Mouse (Mus musculus) MEL (cell line): Measurements from ENCODE around the gene Majin. TPM values are rescaled to one million over a fixed set of nuclear protein-coding genes. Genes with fewer than 3 reads are reported as not detected.

Experiments
- DNase-seq: peaks from one replicate; pipeline ENCODE4 v3.0.0; 2011; ENCODE audit warnings: low read depth, low spot score
- H3K27ac ChIP-seq: 2 replicates; pipeline ENCODE4 v1.5.1; 2012; ENCODE audit warnings: low read depth, mild to moderate bottlenecking, control low read depth, low read length, moderate library complexity; ENCODE audit not compliant: control insufficient read depth
- H3K27me3 ChIP-seq, 2 experiments: fragments of 150-350 bp in 1 of 2; sonication (generic) in 1 of 2; 2 replicates each; pipeline ENCODE4 v1.6.1; 2012; ENCODE audit warnings: low read length in 2 of 2, mild to moderate bottlenecking in 2 of 2, improper control_type of control experiment in 1 of 2, moderate library complexity in 1 of 2; ENCODE audit not compliant: insufficient read depth in 2 of 2, control insufficient read depth in 1 of 2
- H3K36me3 ChIP-seq, 2 experiments: 2 replicates each; pipeline ENCODE4 v1.6.1; 2012 to 2014; ENCODE audit warnings: low read length in 2 of 2, improper control_type of control experiment in 1 of 2, inconsistent platforms in 1 of 2, mild to moderate bottlenecking in 1 of 2; ENCODE audit not compliant: insufficient read depth in 2 of 2, control insufficient read depth in 1 of 2
- H3K4me1 ChIP-seq, 2 experiments: fragments of 150-350 bp in 1 of 2; sonication (generic) in 1 of 2; 2 replicates each; pipeline ENCODE4 v1.6.1; 2012; ENCODE audit warnings: low read length in 2 of 2, improper control_type of control experiment in 1 of 2, mild to moderate bottlenecking in 1 of 2; ENCODE audit not compliant: insufficient read depth in 2 of 2, control insufficient read depth in 1 of 2
- H3K4me3 ChIP-seq, 2 experiments: fragments of 150-350 bp in 1 of 2; sonication (generic) in 1 of 2; 2 replicates each; pipeline ENCODE4 v1.5.1; 2012; ENCODE audit warnings: low read depth in 2 of 2, low read length in 2 of 2, mild to moderate bottlenecking in 2 of 2, moderate library complexity in 2 of 2, control low read depth in 1 of 2, improper control_type of control experiment in 1 of 2; ENCODE audit not compliant: control insufficient read depth in 1 of 2, insufficient read depth in 1 of 2
- H3K79me2 ChIP-seq: 2 replicates; pipeline ENCODE4 v1.6.1; 2012; ENCODE audit warnings: mild to moderate bottlenecking, low read length, moderate library complexity; ENCODE audit not compliant: control insufficient read depth, poor library complexity, insufficient read depth
- H3K9ac ChIP-seq: 2 replicates; pipeline ENCODE4 v1.6.1; 2012; ENCODE audit warnings: low read depth, mild to moderate bottlenecking, control low read depth, low read length, moderate library complexity; ENCODE audit not compliant: control insufficient read depth, poor library complexity, severe bottlenecking
- H3K9me3 ChIP-seq: fragments of 150-350 bp; sonication (generic); replicated peaks from 2 replicates; pipeline ENCODE4 v1.6.1; 2012; ENCODE audit warnings: mild to moderate bottlenecking, low read length, improper control_type of control experiment, moderate library complexity; ENCODE audit not compliant: insufficient read depth
- BHLHE40 ChIP-seq: IDR thresholded peaks from 2 replicates; pipeline ENCODE4 v1.6.1; 2012; ENCODE audit warnings: low read depth, mild to moderate bottlenecking, inconsistent platforms, low read length, improper control_type of control experiment, borderline replicate concordance
- CHD1 ChIP-seq: IDR thresholded peaks from 2 replicates; pipeline ENCODE4 v1.6.1; 2012; ENCODE audit warnings: low read depth, mild to moderate bottlenecking, inconsistent platforms, low read length, improper control_type of control experiment
- CHD2 ChIP-seq: IDR thresholded peaks from 2 replicates; pipeline ENCODE4 v1.6.1; 2011; ENCODE audit warnings: low read length, improper control_type of control experiment
- CTCF ChIP-seq, 3 experiments: IDR thresholded peaks in 2 of 3; conservative IDR thresholded peaks in 1 of 3; 2 replicates each; pipeline ENCODE4 v1.5.1; 2011 to 2012; ENCODE audit warnings: low read length in 3 of 3, low read depth in 2 of 3, mild to moderate bottlenecking in 2 of 3, improper control_type of control experiment in 1 of 3, inconsistent platforms in 1 of 3, mixed read lengths in 1 of 3, moderate library complexity in 1 of 3; ENCODE audit not compliant: control insufficient read depth in 1 of 3, insufficient read depth in 1 of 3, poor library complexity in 1 of 3, severe bottlenecking in 1 of 3
- ELF1 ChIP-seq: IDR thresholded peaks from 2 replicates; pipeline ENCODE4 v1.6.1; 2014; ENCODE audit warnings: low read depth, mild to moderate bottlenecking, inconsistent platforms, low read length, improper control_type of control experiment, moderate library complexity
- ETS1 ChIP-seq: IDR thresholded peaks from 2 replicates; pipeline ENCODE4 v1.6.1; 2012; ENCODE audit warnings: low read depth, mild to moderate bottlenecking, inconsistent platforms, low read length, improper control_type of control experiment, moderate library complexity
- GATA1 ChIP-seq: IDR thresholded peaks from 2 replicates; pipeline ENCODE4 v1.6.1; 2011; ENCODE audit warnings: low read depth, low read length, improper control_type of control experiment
- HCFC1 ChIP-seq: IDR thresholded peaks from 2 replicates; pipeline ENCODE4 v1.6.1; 2012; ENCODE audit warnings: low read depth, mild to moderate bottlenecking, inconsistent platforms, low read length, improper control_type of control experiment, moderate library complexity
- KAT2A ChIP-seq: conservative IDR thresholded peaks from 2 replicates; pipeline ENCODE4 v1.6.1; 2012; ENCODE audit warnings: low read depth, low read length, improper control_type of control experiment, inconsistent platforms
- MAX ChIP-seq: IDR thresholded peaks from 2 replicates; pipeline ENCODE4 v1.6.1; 2011; ENCODE audit warnings: low read length, improper control_type of control experiment
- MEF2A ChIP-seq: IDR thresholded peaks from 2 replicates; pipeline ENCODE4 v1.6.1; 2014; ENCODE audit warnings: low read depth, mild to moderate bottlenecking, inconsistent platforms, low read length, improper control_type of control experiment; ENCODE audit not compliant: poor library complexity, insufficient replicate concordance, severe bottlenecking; ENCODE audit errors: extremely low read depth
- MXI1 ChIP-seq: IDR thresholded peaks from 2 replicates; pipeline ENCODE4 v1.6.1; 2011; ENCODE audit warnings: mild to moderate bottlenecking, low read depth, low read length, improper control_type of control experiment
- NRF1 ChIP-seq: IDR thresholded peaks from 2 replicates; pipeline ENCODE4 v1.6.1; 2014; ENCODE audit warnings: low read depth, mild to moderate bottlenecking, inconsistent platforms, low read length, improper control_type of control experiment, moderate library complexity; ENCODE audit not compliant: poor library complexity, insufficient read depth, severe bottlenecking
- POLR2AphosphoS2 ChIP-seq: IDR thresholded peaks from 2 replicates; pipeline ENCODE4 v1.6.1; 2011; ENCODE audit warnings: low read length, improper control_type of control experiment
- POLR2AphosphoS5 ChIP-seq: IDR thresholded peaks from 2 replicates; pipeline ENCODE4 v1.6.1; 2012; ENCODE audit warnings: low read depth, borderline replicate concordance, mild to moderate bottlenecking, inconsistent platforms, low read length, moderate library complexity, mixed read lengths
- RCOR1 ChIP-seq: IDR thresholded peaks from 2 replicates; pipeline ENCODE4 v1.6.1; 2012; ENCODE audit warnings: low read depth, mild to moderate bottlenecking, inconsistent platforms, low read length, improper control_type of control experiment
- SIN3A ChIP-seq: IDR thresholded peaks from 2 replicates; pipeline ENCODE4 v1.6.1; 2012; ENCODE audit warnings: low read length, improper control_type of control experiment, inconsistent platforms
- USF2 ChIP-seq, 2 experiments: IDR thresholded peaks; 2 replicates each; pipeline ENCODE4 v1.6.1; 2011 to 2012; ENCODE audit warnings: improper control_type of control experiment in 2 of 2, low read length in 2 of 2, borderline replicate concordance in 1 of 2, inconsistent platforms in 1 of 2, low read depth in 1 of 2, mild to moderate bottlenecking in 1 of 2; ENCODE audit not compliant: insufficient read depth in 1 of 2
- ZC3H11A ChIP-seq: IDR thresholded peaks from 2 replicates; pipeline ENCODE4 v1.6.1; 2012; ENCODE audit warnings: low read depth, mild to moderate bottlenecking, inconsistent platforms, low read length, improper control_type of control experiment
- ZKSCAN1 ChIP-seq: IDR thresholded peaks from 2 replicates; pipeline ENCODE4 v1.6.1; 2012; ENCODE audit warnings: low read depth, mild to moderate bottlenecking, inconsistent platforms, low read length, improper control_type of control experiment, moderate library complexity
- ZMIZ1 ChIP-seq: IDR thresholded peaks from 2 replicates; pipeline ENCODE4 v1.6.1; 2012; ENCODE audit warnings: low read depth, mild to moderate bottlenecking, inconsistent platforms, low read length, improper control_type of control experiment, moderate library complexity
- ZNF384 ChIP-seq: IDR thresholded peaks from 2 replicates; pipeline ENCODE4 v1.6.1; 2012; ENCODE audit warnings: low read depth, mild to moderate bottlenecking, inconsistent platforms, low read length, improper control_type of control experiment
- polyA plus RNA-seq, 2 experiments: library from polyadenylated mRNA; stranded (reverse) in 1 of 2; unstranded in 1 of 2; fragments of >175 nt in 1 of 2; fragments of >200 nt in 1 of 2; gene quantifications; 2 replicates each; pipeline versions ENCODE4 v1.2.1 to v1.2.4; 2012; ENCODE audit warnings: low replicate concordance in 2 of 2, low read depth in 1 of 2; ENCODE audit not compliant: insufficient read length in 2 of 2, insufficient read depth in 1 of 2, missing spikeins in 1 of 2
- total RNA-seq: library from RNA; depleted of rRNA; stranded (reverse); fragments of 300-350 nt; gene quantifications from 2 replicates; pipeline ENCODE4 v1.2.3, GENCODE M21; 2012

The Majin gene
- total and polyA plus RNA-seq, 3 experiments: not detected

- DNase-seq: peak; percentile 95
- H3K27ac ChIP-seq: peak overlapping the region; percentile 94
- H3K36me3 ChIP-seq: peaks cover 0 to 37% of the 10 kb centered on the region in 2 experiments; a peak in 2 of 4 replicates
- peak overlapping the region; percentile 54 to 85 for H3K4me3 ChIP-seq
- H3K9me3 ChIP-seq: no peaks in the 10 kb centered on the region
- peaks cover 5% of the 10 kb centered on the region; the same call in 1 of the 2 replicates for H3K79me2 ChIP-seq
- peak overlapping the region; percentile 86 for H3K9ac ChIP-seq
- TF ChIP-seq ZC3H11A: no peak
- no peak for TF ChIP-seq MAX
- TF ChIP-seq CHD2: no peak
- TF ChIP-seq CTCF (IDR thresholded peaks at IDR 0.05 in 2 of 3, conservative IDR thresholded peaks at IDR 0.05 in 1 of 3; ENCODE audit: control insufficient read depth in 1 of 3, insufficient read depth in 1 of 3, low read depth in 2 of 3, low read length in 3 of 3, poor library complexity in 1 of 3, severe bottlenecking in 1 of 3): no peak
- no peak for TF ChIP-seq RCOR1
- 0 out of 2 replicates have a peak, but pooled peaks have one; percentile 40 for TF ChIP-seq NRF1
- TF ChIP-seq GATA1: no peak
- TF ChIP-seq ZNF384: peak; percentile 94
- no peak for TF ChIP-seq USF2 (IDR thresholded peaks at IDR 0.05; ENCODE audit: borderline replicate concordance in 1 of 2, insufficient read depth in 1 of 2, low read depth in 1 of 2, low read length in 2 of 2)
- TF ChIP-seq POLR2AphosphoS2: no peak
- no peak for TF ChIP-seq POLR2AphosphoS5
- TF ChIP-seq MEF2A: no peak
- peak; percentile 99 for TF ChIP-seq SIN3A
- TF ChIP-seq ZKSCAN1: no peak
- peak; percentile 87 for TF ChIP-seq HCFC1
- TF ChIP-seq ZMIZ1: no peak
- peak; percentile 58; the same call in 1 of the 2 replicates for TF ChIP-seq ELF1
- no peak for TF ChIP-seq CHD1
- TF ChIP-seq BHLHE40: no peak
- TF ChIP-seq ETS1: peak; percentile 54; the same call in 1 of the 2 replicates
- TF ChIP-seq KAT2A: peak; percentile 79
- peak; percentile 78 for TF ChIP-seq MXI1
- TF ChIP-seq, all 39 proteins: peak for 8
- Histone ChIP-seq H3K4me1 (peaks cover 6 to 45% of the 10 kb centered on the region in 2 experiments), H3K27me3 (no peaks in the 10 kb centered on the region)
These were observed 51.9 kb downstream of the Majin start for GRCm38 (mm10) chr19:6236053-6236441.
